Mouse (Mus musculus) small intestine, adult 2 months (tissue): Measurements from ENCODE around the gene Sys1.

Source experiments
- CTCF ChIP-seq: fragments of 200-500 bp; IDR thresholded peaks from 2 replicates; pipeline ENCODE4 v1.5.1; 2012; ENCODE audit warnings: low read depth, mild to moderate bottlenecking, control low read depth, inconsistent platforms, low read length, moderate library complexity, mixed read lengths; ENCODE audit not compliant: insufficient replicate concordance, insufficient read length; ENCODE audit errors: extremely low read depth
- POLR2A ChIP-seq: fragments of 200-500 bp; IDR thresholded peaks from 2 replicates; pipeline ENCODE4 v1.6.1; 2012; ENCODE audit warnings: low read depth, mild to moderate bottlenecking, control low read depth, inconsistent platforms, low read length, moderate library complexity

DNA sequence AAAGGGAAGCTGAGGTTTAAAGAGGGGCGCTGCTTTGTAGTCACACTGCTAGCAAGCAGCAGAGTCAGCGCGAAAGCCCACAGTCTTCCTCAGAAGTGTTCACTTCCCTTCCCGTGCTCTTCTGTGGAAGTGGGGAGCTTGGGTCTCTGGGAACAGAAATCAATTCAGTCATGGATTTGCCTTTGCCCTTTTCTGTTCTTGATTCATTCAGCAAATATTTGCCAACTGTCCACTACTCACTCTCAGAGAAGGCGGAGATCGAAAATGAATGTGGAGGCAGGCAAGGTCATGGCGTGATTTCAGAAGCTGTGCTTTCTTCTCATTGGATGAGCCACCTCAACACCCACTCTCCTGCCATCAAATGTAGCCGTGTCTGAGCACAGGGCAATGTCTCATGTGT is 1.8 kb downstream of the Sys1 start:
- TF ChIP-seq CTCF (no peak), POLR2A (no peak)
